Mouse (Mus musculus) brain, embryonic 18.5 days (tissue): Measurements from ENCODE around the gene Tgfbr2.
"Not testable (repeated sequence)": the region's sequence is repeated elsewhere in the genome, so short reads cannot be mapped to it uniquely, and the experiment has no call there.

Experiments
- DNase-seq: peaks from one replicate; pipeline ENCODE4 v3.0.0-alpha.2; 2012; ENCODE audit warnings: low read depth, low spot score

Tgfbr2 gene

GRCm38 (mm10) chr9:116077419-116077818 is 97.7 kb downstream of the Tgfbr2 start:
- no peak for DNase-seq

GRCm38 (mm10) chr9:116076946-116077345 is 98.2 kb downstream of the Tgfbr2 start:
- no peak for DNase-seq

- no peak for DNase-seq
Measured at GRCm38 (mm10) chr9:116076163-116076562, 99.0 kb downstream of the Tgfbr2 start.

DNA sequence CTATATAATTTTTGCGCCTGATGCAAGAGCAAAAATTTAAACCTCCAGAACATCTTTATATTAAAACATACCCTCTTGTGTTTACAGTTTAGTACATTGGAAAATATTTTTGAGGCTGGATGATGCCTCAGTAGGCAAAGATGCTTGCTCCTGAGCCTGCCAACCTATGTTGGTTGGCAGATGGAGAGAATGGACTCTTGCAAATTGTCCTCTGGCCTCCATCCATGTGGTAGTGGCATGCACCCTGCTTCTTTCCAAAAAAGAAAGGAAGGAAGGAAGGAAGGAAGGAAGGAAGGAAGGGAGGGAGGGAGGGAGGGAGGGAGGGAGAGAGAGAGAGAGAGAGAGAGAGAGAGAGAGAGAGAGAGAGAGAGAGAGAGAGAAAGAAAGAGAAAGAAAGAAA is 103.6 kb downstream of the Tgfbr2 start:
- not testable (repeated sequence) for DNase-seq

DNA sequence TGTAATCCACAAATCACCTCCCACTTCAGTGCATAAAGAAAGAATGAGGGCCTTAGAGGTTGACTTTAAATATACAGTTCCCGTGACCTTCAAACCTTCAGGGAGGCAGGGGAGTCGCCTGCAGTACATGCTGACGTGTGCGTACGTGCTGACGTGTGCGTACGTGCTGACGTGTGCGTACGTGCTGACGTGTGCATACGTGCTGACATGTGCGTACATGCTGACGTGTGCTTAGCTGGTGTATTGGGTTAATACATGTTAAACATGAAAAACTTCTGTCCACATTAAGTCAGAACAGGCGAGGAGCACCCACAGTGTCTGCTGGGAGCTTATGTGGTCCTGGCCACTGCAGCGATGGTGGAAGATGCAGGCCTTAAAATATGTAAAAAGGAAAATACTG is 110.4 kb downstream of the Tgfbr2 start:
- DNase-seq: no peak

- no peak for DNase-seq
Measured at GRCm38 (mm10) chr9:116060691-116061090, 114.5 kb downstream of the Tgfbr2 start.

DNA sequence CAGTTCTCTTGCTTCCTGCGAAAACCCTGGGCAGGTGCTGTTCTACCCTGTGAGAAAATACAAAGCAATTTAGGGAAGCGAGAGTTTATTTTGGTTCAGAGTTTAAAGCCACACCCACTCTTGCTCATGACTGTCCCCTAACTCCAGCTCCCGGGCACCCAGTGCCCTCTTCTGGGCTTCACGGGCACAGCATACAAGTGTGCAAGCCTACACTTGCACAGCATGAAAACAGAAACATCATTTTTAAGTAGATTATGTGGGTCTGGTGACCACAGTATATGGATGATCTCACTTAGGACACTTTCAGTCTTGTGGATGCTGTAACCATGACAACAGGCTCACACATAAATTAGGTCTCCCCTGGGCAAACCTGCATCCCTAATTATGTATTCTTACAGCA is 116.0 kb downstream of the Tgfbr2 start:
- DNase-seq: no peak

DNA sequence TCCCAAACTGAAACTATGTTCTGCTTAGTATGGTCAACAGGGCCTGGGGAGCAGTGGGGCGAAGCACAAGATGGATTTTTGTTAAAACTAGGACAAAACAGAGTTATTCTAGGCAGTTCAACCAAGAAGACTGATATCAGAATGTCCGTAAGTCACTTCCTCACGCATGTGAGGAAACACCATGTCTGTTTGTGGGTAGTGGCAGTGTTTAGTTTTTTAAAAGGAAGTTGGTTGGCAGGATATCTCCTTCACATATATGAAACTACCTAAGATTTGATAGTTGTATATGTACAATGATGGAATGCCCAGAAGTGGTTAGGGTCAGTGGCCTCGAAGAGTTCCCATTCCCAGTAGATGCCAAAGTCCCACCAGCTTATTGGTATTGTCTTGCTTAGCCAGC is 116.7 kb downstream of the Tgfbr2 start:
- no peak for DNase-seq

- no peak for DNase-seq
Measured at GRCm38 (mm10) chr9:116053976-116054375, 121.2 kb downstream of the Tgfbr2 start.

DNA sequence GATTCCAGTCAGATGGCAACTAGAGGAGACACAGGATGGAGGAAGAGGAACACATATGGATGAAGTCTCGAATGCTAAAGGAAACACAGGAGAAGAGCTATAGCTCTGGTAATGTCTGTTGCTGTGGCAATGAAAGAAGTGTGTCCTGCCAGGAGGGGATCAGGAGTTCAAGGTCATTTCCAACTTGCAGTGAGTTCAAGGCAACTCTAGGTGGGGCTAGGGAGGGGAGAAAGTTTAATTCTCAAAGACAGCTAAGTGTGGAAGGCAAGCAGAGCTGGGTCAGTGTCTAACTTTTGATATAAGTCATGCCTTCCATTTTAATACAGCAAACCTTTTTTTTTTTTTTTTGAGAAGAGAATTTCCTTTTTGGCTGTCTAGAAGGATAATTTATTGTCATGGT is 125.2 kb downstream of the Tgfbr2 start:
- DNase-seq: no peak

GRCm38 (mm10) chr9:116041787-116042186 is 133.4 kb downstream of the Tgfbr2 start:
- DNase-seq: peak; percentile 69

GRCm38 (mm10) chr9:116041369-116041768 is 133.8 kb downstream of the Tgfbr2 start:
- DNase-seq: no peak

DNA sequence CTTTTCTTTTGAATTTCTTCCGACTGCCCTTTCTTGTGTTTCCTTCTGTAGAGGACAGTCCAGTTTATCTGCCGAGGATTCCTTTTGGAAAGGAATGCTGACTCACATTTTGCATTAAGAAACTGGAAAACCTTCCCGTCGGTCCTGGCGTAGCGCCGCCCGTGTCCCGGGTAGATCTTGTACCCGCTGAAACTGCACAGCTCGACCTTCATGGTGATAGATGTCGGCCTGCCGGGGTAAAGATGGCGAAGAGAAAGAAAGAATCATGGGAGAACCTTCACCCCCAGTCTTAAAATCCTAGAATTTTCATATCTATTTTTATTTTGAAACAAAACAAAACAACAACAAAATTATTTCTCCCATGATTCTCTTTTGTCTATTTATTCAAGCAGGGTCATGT is 134.3 kb downstream of the Tgfbr2 start:
- not testable (repeated sequence) for DNase-seq

DNA sequence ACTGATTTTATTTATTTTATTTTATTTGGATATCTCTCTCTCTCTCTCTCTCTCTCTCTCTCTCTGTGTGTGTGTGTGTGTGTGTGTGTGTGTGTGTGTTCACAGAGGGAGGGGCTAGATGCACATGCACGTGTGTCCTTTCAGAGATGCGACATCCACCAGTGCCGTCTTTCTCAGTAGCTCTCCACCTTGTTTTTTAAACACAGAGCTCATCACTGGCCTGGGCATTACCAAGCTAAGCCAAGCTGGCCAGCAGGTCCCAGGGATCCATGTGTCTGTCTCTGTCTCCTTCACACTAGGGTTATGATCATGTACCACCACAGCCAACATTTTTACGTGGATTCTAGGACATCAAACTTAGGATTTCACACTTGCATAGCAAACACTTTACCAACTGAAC is 135.2 kb downstream of the Tgfbr2 start:
- no peak for DNase-seq

GRCm38 (mm10) chr9:116038275-116038674 is 136.9 kb downstream of the Tgfbr2 start:
- DNase-seq: no peak
